ENCODE assay signal across 1 mouse cellular context in the genomic region with DNA sequence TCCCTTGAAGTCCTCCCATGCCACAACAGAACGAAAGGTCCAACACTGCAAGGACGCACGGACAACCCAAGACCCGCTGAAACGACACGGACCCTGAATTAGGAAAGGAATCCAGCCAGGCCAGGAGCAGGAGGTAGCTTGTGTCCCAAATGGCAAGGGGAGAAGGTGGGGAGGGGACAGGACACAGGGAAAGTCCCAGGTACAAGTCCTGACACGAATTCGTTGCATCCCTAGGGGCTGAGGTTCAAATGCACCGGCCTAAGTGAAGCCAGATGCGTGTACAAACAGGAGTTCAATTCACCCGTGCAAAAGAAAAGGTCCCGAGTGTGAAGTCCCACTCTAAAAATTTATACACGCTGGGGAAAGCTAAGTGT.
TF ChIP-seq lines count a peak whose summit lies in the region.

No protein-coding gene starts in this region.

TF ChIP-seq in CH12.LX, 34 proteins besides CTCF, POLR2A, EP300 and RAD21 (continued from another document):
- TF ChIP-seq E2F4 (IDR thresholded peaks at IDR 0.05; ENCODE audit: insufficient replicate concordance, low read depth, low read length), result no peak
- TF ChIP-seq SIN3A (IDR thresholded peaks at IDR 0.05; ENCODE audit: low read length), result peak; percentile 72
- TF ChIP-seq JUN (IDR thresholded peaks at IDR 0.05; ENCODE audit: insufficient read depth, low read depth, low read length), result no peak
- peak; percentile 44; the same call in 1 of the 2 replicates for TF ChIP-seq MAZ (IDR thresholded peaks at IDR 0.05; ENCODE audit: low read depth, low read length)
- TF ChIP-seq SMC3 (IDR thresholded peaks at IDR 0.05; ENCODE audit: low read depth, low read length), result no peak
- peak; percentile 74 for TF ChIP-seq BHLHE40 (IDR thresholded peaks at IDR 0.05; ENCODE audit: low read depth, low read length)
- peak; percentile 61; the same call in 1 of the 2 replicates for TF ChIP-seq RCOR1 (conservative IDR thresholded peaks at IDR 0.05; ENCODE audit: low read depth, low read length)
- TF ChIP-seq MEF2A (IDR thresholded peaks at IDR 0.05; ENCODE audit: borderline replicate concordance, low read depth, low read length), result peak; percentile 72
- peak; percentile 45; the same call in 1 of the 2 replicates for TF ChIP-seq ETS1 (conservative IDR thresholded peaks at IDR 0.05; ENCODE audit: low read depth, low read length)
- peak; percentile 12; the same call in 1 of the 2 replicates for TF ChIP-seq NELFE (IDR thresholded peaks at IDR 0.05; ENCODE audit: low read depth, low read length)
- peak; percentile 33; the same call in 1 of the 2 replicates for TF ChIP-seq ZNF384 (IDR thresholded peaks at IDR 0.05; ENCODE audit: low read depth, low read length)
- peak; percentile 69; the same call in 1 of the 2 replicates for TF ChIP-seq TCF12 (IDR thresholded peaks at IDR 0.05; ENCODE audit: low read depth, low read length)
- peak; percentile 98 for TF ChIP-seq CHD1 (IDR thresholded peaks at IDR 0.05; ENCODE audit: low read depth, low read length)
- peak; percentile 41; the same call in 1 of the 2 replicates for TF ChIP-seq MAX (IDR thresholded peaks at IDR 0.05; ENCODE audit: low read length)
- TF ChIP-seq JUND (conservative IDR thresholded peaks at IDR 0.05; ENCODE audit: low read depth, low read length), result no peak
